Comparison of ENCODE assay signal across 8 mouse cellular contexts in the genomic region with DNA sequence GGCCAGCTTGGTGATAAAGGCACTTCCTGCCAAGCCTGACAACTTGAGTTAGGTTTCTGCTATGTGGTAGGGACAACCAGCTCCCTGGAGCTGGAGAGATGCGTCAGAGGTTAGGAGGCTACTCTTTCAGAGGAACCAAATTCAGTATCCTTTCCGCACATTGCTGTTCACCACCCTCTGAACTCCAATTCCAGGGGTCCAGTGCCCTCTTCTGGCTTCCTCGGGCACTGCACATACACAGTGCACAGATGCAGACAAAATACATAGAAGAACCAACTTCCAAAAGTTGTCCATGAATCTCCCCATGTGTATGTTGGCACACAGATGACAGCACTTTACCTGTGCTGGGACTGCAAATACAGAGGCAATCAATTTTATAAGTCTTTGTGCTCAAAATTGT. TPM values are rescaled to one million over a fixed set of nuclear protein-coding genes. Genes with fewer than 3 reads are reported as not detected.
A peak's percentile ranks its signal among the peaks of the same experiment; 100 is the strongest.
DNase-seq lines count a peak whose midpoint lies in the region; ATAC-seq and TF ChIP-seq lines count a peak whose summit lies in the region.

No protein-coding gene starts in this region.

- intact Hi-C loops in heart, postnatal 36 days (cut with DNase I), result loop anchor here (2.0 to 5.0 kb wide), 3 partner anchors 61 to 146 kb away; a partner anchor contains a TSS

- H3K27me3 ChIP-seq in stomach, postnatal 0 days (ENCODE audit: control insufficient read depth, insufficient read depth, low read length), result no peaks in the 10 kb centered on the region

- H3K9me3 ChIP-seq in stomach, postnatal 0 days (ENCODE audit: control insufficient read depth, low read length), result no peaks in the 10 kb centered on the region

- H3K36me3 ChIP-seq in stomach, postnatal 0 days (ENCODE audit: control insufficient read depth, insufficient read depth, low read length), result no peaks in the 10 kb centered on the region

- DNase-seq in frontal cortex, postnatal 14 days (ENCODE audit: low spot score in 2 of 2), result no peak
- DNase-seq in urinary bladder, adult 18-20 months (ENCODE audit: low spot score in 2 of 2), result peak; percentile 18 to 58
- DNase-seq in urinary bladder, adult 2 months (ENCODE audit: low spot score), result no peak
- peak; percentile 59 to 76 for DNase-seq in cerebellum, postnatal 25 days
- peak; percentile 77 to 84 for DNase-seq in heart, postnatal 36 days
- DNase-seq in lung, postnatal 14 days, result peak; percentile 80
- DNase-seq in stomach, postnatal 0 days (ENCODE audit: low spot score), result peak; percentile 79

- TF ChIP-seq CTCF in stomach, postnatal 0 days (IDR thresholded peaks at IDR 0.05; ENCODE audit: low read depth), result peak; percentile 86

- H3K9ac ChIP-seq in stomach, postnatal 0 days (ENCODE audit: low read length), result no peak overlapping the region

- 0 out of 2 replicates have a peak, but pooled peaks have one; percentile 51 for ATAC-seq in frontal cortex, adult (ENCODE audit: low TSS enrichment)
- ATAC-seq in stomach, postnatal 0 days (ENCODE audit: low FRiP score, low TSS enrichment), result peak; percentile 41; the same call in 1 of the 2 replicates

- H3K4me3 ChIP-seq in stomach, postnatal 0 days (ENCODE audit: low read depth, low read length), result no peak overlapping the region

- WGBS in stomach, postnatal 0 days, result 46% methylated on average over 3 of the region's 3 CpGs

- H3K4me1 ChIP-seq in stomach, postnatal 0 days (replicated peaks; ENCODE audit: control insufficient read depth, insufficient read depth), result no peaks in the 10 kb centered on the region

- no peak overlapping the region for H3K4me2 ChIP-seq in stomach, postnatal 0 days (replicated peaks; ENCODE audit: low read depth)

- no peak overlapping the region for H3K27ac ChIP-seq in stomach, postnatal 0 days (replicated peaks)

- TF ChIP-seq EP300 in stomach, postnatal 0 days (optimal IDR thresholded peaks at IDR 0.05), result no peak

RNA-seq across cellular contexts. Expression of a gene that starts 22.0 kb away (rescaled TPM):
- polyA plus RNA-seq in urinary bladder, adult 2 months (2012; rRNA removed), result 81.4 and 89.3 TPM in 2 replicates
- total RNA-seq in heart, postnatal 36 days (2021), result 10 to 100 TPM; 91.0 to 99.6 TPM
- polyA plus RNA-seq in stomach, postnatal 0 days (2015; fragmentation: Nextera tagmentation; extraction: Ambion mirVana), result 85.5 and 86.9 TPM in 2 replicates

RNA-seq across cellular contexts. Expression of a gene that starts 36.3 kb away (rescaled TPM):
- 9.7 and 11.3 TPM in 2 replicates for polyA plus RNA-seq in urinary bladder, adult 2 months (2012; rRNA removed)
- total RNA-seq in heart, postnatal 36 days (2021), result 1 to 10 TPM; 6.2 to 7.0 TPM
- polyA plus RNA-seq in stomach, postnatal 0 days (2015; fragmentation: Nextera tagmentation; extraction: Ambion mirVana), result 9.6 and 10.1 TPM in 2 replicates

RNA-seq across cellular contexts. Expression of a gene that starts 53.0 kb away (rescaled TPM):
- 76.3 and 121 TPM in 2 replicates for polyA plus RNA-seq in urinary bladder, adult 2 months (2012; rRNA removed)
- total RNA-seq in heart, postnatal 36 days (2021), result 10 to 100 TPM; 27.4 to 30.8 TPM
- polyA plus RNA-seq in stomach, postnatal 0 days (2015; fragmentation: Nextera tagmentation; extraction: Ambion mirVana), result 38.1 and 45.9 TPM in 2 replicates

Comparison
In these comparisons a context has a peak if more than half of its experiments do, and no peak if none do; other contexts are left out.
1. DNase-seq: peak in urinary bladder, adult 18-20 months (2 of 2), cerebellum, postnatal 25 days (2 of 2), heart, postnatal 36 days (2 of 2), lung, postnatal 14 days (single experiment) and stomach, postnatal 0 days (single experiment); none in frontal cortex, postnatal 14 days (0 of 2) and urinary bladder, adult 2 months (single experiment).